Mouse (Mus musculus) telencephalon, adult 2 months (tissue): ENCODE results near the gene 4930556J24Rik.
"Not testable (repeated sequence)": the region's sequence is repeated elsewhere in the genome, so short reads cannot be mapped to it uniquely, and the experiment has no call there.

Experiments
- DNase-seq: peaks from one replicate; pipeline ENCODE4 v3.0.0-alpha.2; 2011; ENCODE audit warnings: low read depth, low spot score

Gene 4930556J24Rik

GRCm38 (mm10) chr11:3922115-3922514, 54.5 kb downstream of the 4930556J24Rik start:
- no peak for DNase-seq

- no peak for DNase-seq
Measured at GRCm38 (mm10) chr11:3921281-3921850, 55.2 kb downstream of the 4930556J24Rik start.

- DNase-seq, result no peak
Measured at GRCm38 (mm10) chr11:3920476-3920875, 56.1 kb downstream of the 4930556J24Rik start.

DNA sequence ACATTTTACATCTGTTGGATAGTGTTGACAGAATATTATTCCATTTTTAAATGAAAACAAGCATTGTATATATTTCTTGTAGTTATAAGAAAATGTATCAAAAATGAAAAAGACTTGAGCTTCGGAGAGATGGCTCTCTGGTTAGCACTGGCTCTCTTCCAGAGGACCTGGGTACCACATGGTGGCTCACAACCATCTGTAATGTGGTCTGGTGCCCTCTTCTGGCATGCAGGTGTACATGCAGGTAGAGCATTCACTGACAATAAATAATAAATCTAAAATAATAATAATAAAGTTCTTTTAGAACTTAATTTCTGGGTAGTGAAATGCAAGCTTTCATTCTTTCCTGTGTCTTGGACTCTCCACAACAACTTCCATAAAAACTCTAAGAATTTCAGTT, 57.8 kb downstream of the 4930556J24Rik start:
- no peak for DNase-seq

GRCm38 (mm10) chr11:3914109-3914840, 62.3 kb downstream of the 4930556J24Rik start, which contains the start of gene Slc35e4:
Gene Slc35e4, minus strand, starts transcription at chr11:3914664.
- no peak for DNase-seq

DNA sequence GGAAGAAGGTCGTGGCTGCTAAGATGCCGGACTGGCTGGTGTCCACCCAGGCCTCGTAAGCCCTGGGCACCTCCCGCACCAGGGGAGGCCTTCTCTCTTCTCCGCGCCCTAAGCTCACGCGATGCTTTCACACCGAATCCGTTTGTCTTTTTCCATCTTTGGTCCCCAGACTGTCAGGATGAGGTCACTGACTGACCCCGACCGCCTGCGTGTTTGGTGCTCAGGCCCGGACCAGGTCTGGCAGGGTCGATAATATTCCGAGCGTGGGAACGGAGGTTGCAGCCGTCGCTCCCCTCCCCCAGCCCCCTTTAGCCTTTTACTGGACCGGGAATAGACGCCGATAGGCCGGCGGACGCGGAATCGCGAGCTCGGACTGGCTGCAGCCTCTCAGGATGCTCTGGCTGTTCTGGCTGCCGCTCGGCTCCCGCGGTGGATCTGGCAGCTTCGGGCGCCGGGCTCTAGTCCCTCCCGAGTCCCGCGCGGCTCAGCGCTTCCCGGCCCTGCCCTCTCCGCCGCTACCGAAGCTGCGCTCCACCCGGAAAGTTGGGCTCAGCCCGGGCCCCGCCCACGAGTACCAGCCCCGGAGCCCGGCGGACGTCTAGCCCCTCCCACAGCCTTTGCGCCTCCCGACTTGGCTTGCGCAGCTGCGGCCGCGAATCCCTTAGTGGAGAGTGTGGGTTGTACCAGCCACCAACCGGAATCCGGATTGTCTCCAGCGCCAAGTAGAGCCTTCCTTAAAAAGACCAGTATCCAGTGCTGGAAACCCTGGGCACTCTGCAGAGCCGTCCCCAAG, 63.1 kb downstream of the 4930556J24Rik start:
- DNase-seq, result peak; percentile 96

- DNase-seq, result no peak
Measured at GRCm38 (mm10) chr11:3912875-3913271, 63.7 kb downstream of the 4930556J24Rik start.

DNA sequence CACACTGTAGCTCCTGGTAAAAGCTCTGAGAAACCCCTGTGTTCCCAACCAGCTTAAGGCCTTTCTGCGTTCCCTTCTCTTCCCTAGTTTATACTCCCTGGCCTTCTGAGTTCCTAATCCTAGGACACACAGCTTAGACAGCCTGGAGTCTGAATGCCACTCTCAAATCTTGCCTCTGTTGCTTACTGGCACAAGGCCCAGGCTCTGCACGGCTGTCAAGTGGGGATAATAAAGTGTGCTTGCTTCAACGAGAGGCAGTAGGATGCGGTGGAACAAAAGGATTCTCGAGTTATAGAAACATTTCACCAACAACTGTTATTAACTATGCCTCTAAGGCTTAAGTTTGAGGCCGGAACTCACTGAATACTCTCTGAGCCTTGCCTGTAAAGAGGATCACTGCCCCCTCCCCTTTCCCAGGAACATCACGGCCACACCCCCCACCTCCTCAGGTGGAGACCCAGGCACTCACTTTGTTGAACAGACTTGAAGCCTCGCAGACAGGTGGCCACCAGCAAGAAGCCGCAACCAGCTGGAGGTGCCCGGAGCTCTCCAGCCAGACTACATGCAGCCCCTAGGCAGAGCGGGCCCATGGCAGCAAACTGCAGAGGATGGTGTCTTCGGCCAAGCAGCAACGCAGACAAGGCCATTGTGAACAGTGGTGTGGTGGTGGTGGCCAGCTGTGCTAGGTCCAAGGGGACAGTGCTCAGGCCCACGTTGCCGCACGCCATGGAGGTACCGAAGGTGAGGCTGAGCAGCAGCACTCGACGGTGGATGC, 64.3 kb downstream of the 4930556J24Rik start:
- no peak for DNase-seq

- DNase-seq, result not testable (repeated sequence)
Measured at GRCm38 (mm10) chr11:3911440-3911839, 65.1 kb downstream of the 4930556J24Rik start.

DNA sequence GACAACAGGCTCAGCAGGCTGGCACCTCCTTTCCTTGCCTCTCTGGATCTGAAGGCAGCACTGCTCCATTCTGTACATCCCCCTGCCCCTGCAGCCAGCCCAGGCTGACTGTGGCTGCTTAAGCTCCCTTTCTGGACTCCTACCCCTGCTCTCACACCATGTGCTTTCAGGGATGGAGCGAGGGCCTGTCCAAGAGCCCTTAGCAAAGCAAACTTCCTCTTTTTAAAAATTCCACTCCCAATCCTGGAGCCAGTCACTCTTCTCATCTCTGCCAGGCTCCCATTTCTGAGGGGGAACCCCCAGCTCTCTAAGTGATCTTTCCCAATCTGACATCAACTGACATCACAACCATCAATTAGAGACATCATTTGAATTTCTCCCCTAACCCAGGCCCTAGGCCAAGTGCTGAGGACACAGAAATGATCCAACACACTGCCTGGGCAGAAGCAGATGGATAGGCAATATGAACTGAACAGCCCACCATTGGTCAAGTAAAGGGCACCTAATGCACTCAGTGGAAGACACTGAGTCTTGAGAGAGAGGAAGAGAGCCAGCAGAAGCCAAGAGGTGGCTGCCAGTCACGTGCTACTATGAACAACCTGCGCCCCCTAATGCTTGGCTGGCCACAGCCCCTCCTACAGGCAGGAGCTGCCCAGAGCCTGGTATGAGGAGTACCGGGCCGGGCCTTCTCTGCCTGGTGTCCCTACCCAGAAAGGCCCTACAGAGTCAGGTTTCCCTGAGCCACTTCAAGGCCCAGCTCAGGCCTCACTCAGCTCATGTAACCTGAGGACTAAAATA, 65.9 kb downstream of the 4930556J24Rik start:
- DNase-seq, result no peak

DNA sequence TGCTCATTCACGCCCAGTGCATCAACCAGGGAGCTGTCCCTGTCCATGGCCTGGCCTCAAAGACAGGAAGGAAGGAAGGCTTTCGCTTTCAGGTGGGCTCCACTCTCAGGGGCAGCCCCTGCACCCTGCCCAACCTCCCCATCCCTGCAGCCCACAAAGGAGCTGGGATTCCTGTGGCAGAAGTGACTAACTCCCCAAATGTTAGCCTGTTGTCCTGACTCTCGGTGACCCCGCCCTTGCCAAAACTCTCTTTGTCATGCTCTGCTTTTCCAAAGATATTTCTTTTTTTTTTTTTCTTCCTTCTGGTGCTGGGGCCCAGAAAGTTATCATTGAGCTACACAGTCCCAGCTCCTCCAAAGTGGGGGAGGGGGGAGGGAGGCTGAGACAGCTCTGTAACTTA, 67.3 kb downstream of the 4930556J24Rik start:
- DNase-seq, result no peak

GRCm38 (mm10) chr11:3905446-3905845, 71.1 kb downstream of the 4930556J24Rik start:
- no peak for DNase-seq

- no peak for DNase-seq
Measured at GRCm38 (mm10) chr11:3904673-3905072, 71.9 kb downstream of the 4930556J24Rik start.

GRCm38 (mm10) chr11:3903046-3903445, 73.5 kb downstream of the 4930556J24Rik start:
- no peak for DNase-seq

- no peak for DNase-seq
Measured at GRCm38 (mm10) chr11:3902516-3902915, 74.1 kb downstream of the 4930556J24Rik start.

GRCm38 (mm10) chr11:3900296-3900695, 76.3 kb downstream of the 4930556J24Rik start:
- DNase-seq, result no peak

GRCm38 (mm10) chr11:3895933-3896332, 80.6 kb downstream of the 4930556J24Rik start:
- no peak for DNase-seq

DNA sequence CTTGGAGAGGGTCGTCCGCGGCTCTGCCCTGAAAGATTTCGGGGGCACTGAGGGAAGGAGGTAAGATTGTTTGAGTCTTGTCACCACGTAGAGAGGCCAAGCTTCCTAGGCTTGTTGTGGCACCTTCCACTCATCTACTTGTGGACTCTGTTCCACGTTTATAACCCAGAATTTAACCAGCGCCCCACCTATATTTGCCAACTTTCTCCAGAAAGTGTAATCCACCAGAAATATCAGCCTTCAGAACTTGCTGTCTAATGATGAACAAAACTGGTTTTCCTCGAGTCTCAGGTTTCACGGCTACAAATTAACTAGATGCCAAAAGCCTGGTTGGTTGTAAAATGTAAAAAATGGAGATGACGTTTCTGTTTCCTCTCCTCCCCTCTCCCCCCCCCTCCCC, 81.1 kb downstream of the 4930556J24Rik start:
- DNase-seq, result no peak

DNA sequence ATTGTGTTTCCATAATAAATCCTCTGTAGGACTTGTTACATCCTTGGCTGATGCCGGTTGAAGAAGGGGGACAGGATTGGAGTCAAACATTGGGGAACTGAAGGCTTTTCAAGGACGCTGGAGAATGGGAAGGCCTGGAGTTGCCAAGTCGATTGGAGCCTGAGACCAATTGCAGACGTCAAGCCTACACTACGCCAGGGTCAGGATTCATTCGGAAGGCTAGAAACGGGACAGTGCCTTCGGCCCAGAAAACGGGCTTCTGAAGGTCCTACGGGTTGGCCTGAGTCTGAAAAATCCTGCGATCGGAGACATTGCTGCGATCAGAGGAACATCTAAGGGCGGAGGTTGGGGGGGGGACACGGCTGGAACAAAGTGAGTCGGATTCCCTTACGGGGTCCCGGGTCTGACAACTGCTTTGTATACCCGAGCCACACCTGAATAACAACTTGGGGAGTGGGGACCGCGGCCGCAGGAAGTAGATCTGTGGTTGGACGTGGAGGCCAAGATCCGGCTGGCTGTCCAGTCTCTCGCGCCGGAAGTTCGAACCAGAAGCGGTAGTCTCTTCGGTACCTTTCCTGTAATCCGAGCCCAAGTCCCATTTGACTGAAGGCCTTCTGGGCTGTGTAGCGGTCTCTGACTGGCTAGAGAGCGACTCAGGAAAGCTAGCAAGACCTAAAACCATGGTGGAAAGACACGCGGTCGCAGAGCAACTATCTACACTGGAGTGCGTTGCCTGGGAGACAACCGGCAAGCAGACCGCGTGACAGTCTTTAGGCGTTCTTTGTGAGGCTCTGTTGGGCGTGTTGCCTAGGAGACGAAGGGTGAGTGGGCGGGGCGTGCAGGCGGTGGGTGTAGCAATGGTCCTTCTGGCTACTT, 81.9 kb downstream of the 4930556J24Rik start, which contains the start of the genes 4921536K21Rik and Dusp18:
TSS of gene 4921536K21Rik (minus strand) at position 693 of the 876 bp plus-strand sequence.
TSS of gene Dusp18 (plus strand) at position 835 of the 876 bp plus-strand sequence.
- DNase-seq, result peak; percentile 92

DNA sequence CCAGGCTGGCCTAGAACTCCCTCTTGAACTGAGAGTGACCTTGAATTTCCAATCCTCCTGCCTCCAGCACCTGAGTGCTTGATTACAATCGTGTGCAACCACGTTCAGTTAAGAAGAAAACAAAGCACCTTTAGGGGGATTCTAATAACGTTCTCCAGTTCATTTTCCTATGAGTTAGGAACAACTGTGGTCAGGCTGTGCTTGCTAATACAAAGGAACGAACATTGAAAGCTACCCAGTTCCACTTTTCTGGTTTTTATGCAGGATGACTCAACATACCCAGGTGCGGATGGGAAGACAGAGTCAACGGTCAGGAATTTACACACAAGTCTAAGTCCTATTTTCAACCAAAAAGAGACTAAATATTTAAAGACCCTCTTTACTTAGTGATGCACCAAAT, 82.6 kb downstream of the 4930556J24Rik start:
- no peak for DNase-seq
